ENCODE assay signal across 13 mouse cellular contexts in the genomic region with DNA sequence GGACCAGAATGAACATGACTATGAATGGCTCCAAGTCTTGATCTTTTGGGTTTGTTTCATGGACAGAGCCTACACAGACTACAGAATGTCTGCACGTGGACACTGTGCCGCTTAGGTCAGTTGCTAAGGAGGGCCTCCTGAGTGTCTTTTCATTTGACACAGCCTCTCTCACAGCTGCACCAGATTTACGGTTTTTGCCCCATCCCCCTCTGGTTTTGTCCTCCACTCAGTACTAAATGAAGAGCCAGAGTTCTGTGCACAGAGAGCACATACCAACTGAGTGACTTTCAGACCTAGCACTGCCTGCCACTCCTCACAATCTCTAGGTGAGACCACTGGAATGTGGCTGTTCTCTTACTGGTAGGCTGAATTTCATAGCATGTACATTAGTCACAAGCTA.
DNase-seq lines count a peak whose midpoint lies in the region; ATAC-seq lines count a peak whose summit lies in the region.
"Had no signal": no experiment of that assay in that cellular context is flagged by ENCODE, and none has a peak within 500 bp of the region (broad histone marks: within the 10 kb centered on the region; RNA-seq: fewer than 3 reads in every experiment).

No protein-coding gene starts in this region.

- peaks cover 26% of the 10 kb centered on the region for H3K4me1 ChIP-seq in heart, embryonic 13.5 days
- no peaks in the 10 kb centered on the region for H3K4me1 ChIP-seq in neural tube, embryonic 11.5 days (ENCODE audit: control insufficient read depth, insufficient read depth, low read length)
- no peaks in the 10 kb centered on the region for H3K4me1 ChIP-seq in neural tube, embryonic 15.5 days

- no peaks in the 10 kb centered on the region for H3K27me3 ChIP-seq in heart, embryonic 13.5 days (replicated peaks)
- no peaks in the 10 kb centered on the region for H3K27me3 ChIP-seq in neural tube, embryonic 11.5 days (ENCODE audit: control insufficient read depth, insufficient read depth, low read length)
- no peaks in the 10 kb centered on the region for H3K27me3 ChIP-seq in neural tube, embryonic 15.5 days (replicated peaks)
- H3K27me3 ChIP-seq: limb, embryonic 13.5 days had no signal

- no peak for DNase-seq in heart, postnatal 14 days
- no peak for DNase-seq in neural tube, embryonic 11.5 days (ENCODE audit: low spot score)
- DNase-seq in neural tube, embryonic 10.5 days (ENCODE audit: extremely low spot score, low spot score), result no peak
- DNase-seq in embryo, embryonic 9.5 days (ENCODE audit: extremely low spot score), result peak; percentile 10
- no peak for DNase-seq in adrenal gland, adult (ENCODE audit: inconsistent age in 2 of 2, low spot score in 1 of 2)
- DNase-seq in retina, postnatal 1 day, result no peak
- DNase-seq: cerebellum, adult 11-12 months; kidney, adult 11 months; thymus, postnatal 4 days had no signal

- peak overlapping the region; percentile 79 for H3K27ac ChIP-seq in heart, embryonic 13.5 days (replicated peaks)
- H3K27ac ChIP-seq in neural tube, embryonic 11.5 days (ENCODE audit: low read depth, low read length), result no peak overlapping the region
- H3K27ac ChIP-seq in neural tube, embryonic 15.5 days (replicated peaks), result no peak overlapping the region
- H3K27ac ChIP-seq: limb, embryonic 13.5 days; stomach, postnatal 0 days had no signal

- H3K4me2 ChIP-seq in heart, embryonic 13.5 days, result no peak overlapping the region
- no peak overlapping the region for H3K4me2 ChIP-seq in neural tube, embryonic 11.5 days (ENCODE audit: low read depth)
- no peak overlapping the region for H3K4me2 ChIP-seq in neural tube, embryonic 15.5 days
- H3K4me2 ChIP-seq: limb, embryonic 13.5 days had no signal

- intact Hi-C loops in heart, postnatal 14 days (cut with DNase I), result no loop called here

- no peak overlapping the region for H3K9ac ChIP-seq in heart, embryonic 13.5 days
- no peak overlapping the region for H3K9ac ChIP-seq in neural tube, embryonic 11.5 days (ENCODE audit: low read length)
- H3K9ac ChIP-seq in neural tube, embryonic 15.5 days (replicated peaks), result no peak overlapping the region
- H3K9ac ChIP-seq: limb, embryonic 13.5 days had no signal

- H3K9me3 ChIP-seq in heart, embryonic 13.5 days, result no peaks in the 10 kb centered on the region
- no peaks in the 10 kb centered on the region for H3K9me3 ChIP-seq in neural tube, embryonic 11.5 days (ENCODE audit: control insufficient read depth, low read length)
- H3K9me3 ChIP-seq in neural tube, embryonic 15.5 days (replicated peaks), result no peaks in the 10 kb centered on the region
- H3K9me3 ChIP-seq: limb, embryonic 13.5 days had no signal

- ATAC-seq in heart, embryonic 13.5 days (ENCODE audit: extremely low read depth, insufficient number of reproducible peaks, low FRiP score, low TSS enrichment), result peak; percentile 67; the same call in 1 of the 2 replicates
- ATAC-seq in neural tube, embryonic 11.5 days (ENCODE audit: insufficient read depth, low FRiP score, low TSS enrichment), result peak; percentile 70
- ATAC-seq in neural tube, embryonic 15.5 days (ENCODE audit: low FRiP score), result peak; percentile 21; the same call in 1 of the 2 replicates

- no peaks in the 10 kb centered on the region for H3K36me3 ChIP-seq in heart, embryonic 13.5 days
- no peaks in the 10 kb centered on the region for H3K36me3 ChIP-seq in neural tube, embryonic 11.5 days (ENCODE audit: control insufficient read depth, insufficient read depth, low read length)
- no peaks in the 10 kb centered on the region for H3K36me3 ChIP-seq in neural tube, embryonic 15.5 days
- H3K36me3 ChIP-seq: limb, embryonic 13.5 days had no signal

- 40% methylated on average over 3 of the region's 3 CpGs for WGBS in heart, embryonic 13.5 days
- 22% methylated on average over 3 of the region's 3 CpGs for WGBS in neural tube, embryonic 11.5 days
- WGBS in neural tube, embryonic 15.5 days, result 14% methylated on average over 3 of the region's 3 CpGs

- H3K4me3 ChIP-seq in heart, embryonic 13.5 days, result no peak overlapping the region
- H3K4me3 ChIP-seq in neural tube, embryonic 11.5 days (ENCODE audit: low read depth, low read length), result no peak overlapping the region
- H3K4me3 ChIP-seq in neural tube, embryonic 15.5 days (replicated peaks), result no peak overlapping the region
- H3K4me3 ChIP-seq: limb, embryonic 13.5 days had no signal
